Mouse (Mus musculus) lung, embryonic 15.5 days (tissue): ENCODE data around the gene Ms4a2. TPM values are rescaled to one million over a fixed set of nuclear protein-coding genes. Genes with fewer than 3 reads are reported as not detected.

Experiments
- ATAC-seq: fragments of 200-750 bp; cut with Nextera tagmentation; 2 replicates; pipeline ENCODE4 v1.8.0; 2017; ENCODE audit warnings: moderate number of reproducible peaks, borderline replicate concordance; ENCODE audit not compliant: low FRiP score, low TSS enrichment; ENCODE audit errors: extremely low read depth
- H3K27ac ChIP-seq: fragments of 300-500 bp; sonication (generic); 2 replicates; pipeline ENCODE4 v1.5.1; 2015; ENCODE audit warnings: moderate library complexity, mild to moderate bottlenecking, inconsistent platforms
- H3K27me3 ChIP-seq: fragments of 300-500 bp; sonication (generic); 2 replicates; pipeline ENCODE4 v1.6.1; 2015; ENCODE audit warnings: inconsistent platforms
- H3K36me3 ChIP-seq: fragments of 300-500 bp; sonication (generic); 2 replicates; pipeline ENCODE4 v1.6.1; 2015; ENCODE audit warnings: inconsistent platforms
- H3K4me1 ChIP-seq: fragments of 300-500 bp; sonication (generic); 2 replicates; pipeline ENCODE4 v1.6.1; 2015; ENCODE audit warnings: inconsistent platforms
- H3K4me2 ChIP-seq: fragments of 300-500 bp; sonication (generic); 2 replicates; pipeline ENCODE4 v1.6.1; 2015; ENCODE audit warnings: inconsistent platforms, mild to moderate bottlenecking, moderate library complexity
- H3K4me3 ChIP-seq: fragments of 300-500 bp; sonication (generic); 2 replicates; pipeline ENCODE4 v1.5.1; 2015; ENCODE audit warnings: mild to moderate bottlenecking, inconsistent platforms
- H3K9ac ChIP-seq: fragments of 300-500 bp; sonication (generic); 2 replicates; pipeline ENCODE4 v1.6.1; 2015; ENCODE audit warnings: inconsistent platforms
- H3K9me3 ChIP-seq: fragments of 300-500 bp; sonication (generic); 2 replicates; pipeline ENCODE4 v1.6.1; 2016; ENCODE audit warnings: inconsistent platforms
- WGBS: fragments of 180-500 bp; shearing (Covaris S2); methylation state at CpG from one replicate; pipeline ENCODE4 v1.1.7; 2015; 5-methylcytosine and 5-hydroxymethylcytosine counted together
- polyA plus RNA-seq: library from polyadenylated mRNA; unstranded; fragments of >200 nt; fragmentation: Nextera tagmentation; extraction: Ambion mirVana; gene quantifications from 2 replicates; pipeline ENCODE4 v1.2.1, GENCODE M21; 2015

Ms4a2 gene
- 0.17 and 0.23 TPM in 2 replicates for polyA plus RNA-seq

DNA sequence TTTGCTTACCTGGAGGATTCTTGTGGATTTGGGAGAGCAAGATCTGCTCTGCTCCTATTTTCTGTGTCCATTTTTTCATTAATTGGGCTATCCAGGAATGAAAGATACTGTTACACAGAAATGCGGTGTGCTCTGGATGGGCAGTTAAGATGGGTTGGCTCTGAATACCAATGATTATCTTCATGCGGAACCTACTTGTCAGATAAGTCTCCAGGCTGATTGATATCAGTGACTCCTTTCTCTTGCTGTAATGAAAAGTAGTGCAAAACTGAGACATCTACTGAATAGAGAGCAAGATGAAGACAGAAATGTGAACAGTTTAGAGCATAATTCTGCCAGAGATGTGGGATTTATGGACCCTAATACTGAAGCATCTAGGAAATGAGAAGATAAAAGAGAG, at the start of gene Ms4a2:
TSS of gene Ms4a2 (minus strand) at position 169 of the 400 bp plus-strand sequence.
- Histone ChIP-seq H3K27me3 (no peaks in the 10 kb centered on the region), H3K4me1 (no peaks in the 10 kb centered on the region), H3K27ac (no peak within 1 kb of the TSS), H3K9ac (no peak within 1 kb of the TSS), H3K36me3 (no peaks in the 10 kb centered on the region), H3K9me3 (no peaks in the 10 kb centered on the region), H3K4me3 (no peak within 1 kb of the TSS), H3K4me2 (no peak within 1 kb of the TSS)
- 76% methylated on average over 2 of the region's 2 CpGs for WGBS
- no peak for ATAC-seq

DNA sequence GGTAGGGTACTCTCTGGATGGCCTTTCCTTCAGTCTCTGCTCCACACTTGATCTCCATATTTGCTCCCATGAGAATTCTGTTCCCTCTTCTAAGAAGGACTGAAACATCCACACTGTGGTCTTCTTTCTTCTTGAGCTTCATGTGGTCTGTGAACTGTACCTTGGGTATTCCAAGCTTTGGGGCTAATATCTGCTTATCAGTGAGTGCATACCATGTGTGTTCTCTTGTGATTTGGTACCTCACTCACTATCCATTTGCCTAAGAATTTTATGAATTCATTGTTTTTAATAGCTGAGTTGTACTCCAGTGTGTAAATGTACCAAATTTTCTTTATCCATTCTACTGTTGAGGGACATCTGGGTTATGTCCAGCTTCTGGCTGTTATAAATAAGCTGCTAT, 38.0 kb upstream of the Ms4a2 start:
- Histone ChIP-seq H3K4me2 (no peak overlapping the region), H3K27ac (no peak overlapping the region), H3K9ac (no peak overlapping the region), H3K27me3 (no peaks in the 10 kb centered on the region), H3K9me3 (no peaks in the 10 kb centered on the region), H3K4me1 (no peaks in the 10 kb centered on the region), H3K4me3 (no peak overlapping the region), H3K36me3 (no peaks in the 10 kb centered on the region)
- ATAC-seq = no peak

DNA sequence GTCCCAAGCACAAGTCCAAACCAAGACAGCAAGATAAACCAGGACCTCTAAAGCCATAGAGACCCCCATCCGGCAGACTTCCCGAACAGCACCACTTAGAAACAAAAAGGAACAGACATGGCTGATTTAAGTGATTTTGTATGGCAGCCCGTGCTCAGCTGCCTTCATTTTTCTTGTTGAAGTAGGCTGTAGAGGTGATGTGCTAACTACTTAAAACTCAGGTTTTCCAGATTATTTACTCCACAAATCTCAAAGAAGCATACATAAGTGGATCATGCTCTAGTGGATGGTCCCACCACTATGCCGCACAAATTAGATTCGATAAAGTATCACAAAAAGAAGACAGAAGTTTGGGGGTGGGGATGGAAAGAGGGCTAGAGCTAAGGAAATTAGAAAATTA, 36.9 kb upstream of the Ms4a2 start, which contains the start of gene Oosp2:
TSS of gene Oosp2 (minus strand) at position 101 of the 400 bp plus-strand sequence.
- H3K4me1 ChIP-seq = no peaks in the 10 kb centered on the region
- no peaks in the 10 kb centered on the region for H3K9me3 ChIP-seq
- H3K27ac ChIP-seq = no peak within 1 kb of the TSS
- no peak within 1 kb of the TSS for H3K4me2 ChIP-seq
- no peaks in the 10 kb centered on the region for H3K36me3 ChIP-seq
- ATAC-seq = no peak
- no peaks in the 10 kb centered on the region for H3K27me3 ChIP-seq
- 80% methylated on average over 5 of the region's 5 CpGs for WGBS
- no peak within 1 kb of the TSS for H3K9ac ChIP-seq
- no peak within 1 kb of the TSS for H3K4me3 ChIP-seq

DNA sequence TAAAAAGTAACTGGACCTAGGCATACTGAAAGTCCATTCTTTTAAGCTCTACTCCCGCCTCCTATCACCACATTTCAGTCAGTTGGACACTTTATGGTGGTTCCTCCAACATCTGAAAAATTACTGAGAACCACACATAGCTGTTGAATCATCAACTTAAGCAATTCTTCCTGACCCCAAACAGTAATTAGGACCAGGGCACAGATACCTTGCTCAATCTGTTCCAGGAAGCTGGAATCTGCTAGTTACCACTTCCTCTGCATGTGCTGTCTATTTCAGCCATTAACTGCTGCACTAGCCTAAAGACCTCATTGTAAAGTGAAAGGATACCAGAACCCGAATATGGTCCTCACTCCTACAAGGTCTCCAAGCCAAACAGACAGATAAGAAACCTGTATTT, 35.6 kb upstream of the Ms4a2 start:
- no peak for ATAC-seq
- Histone ChIP-seq H3K4me1 (no peaks in the 10 kb centered on the region), H3K9ac (no peak overlapping the region), H3K27me3 (no peaks in the 10 kb centered on the region), H3K9me3 (no peaks in the 10 kb centered on the region), H3K27ac (no peak overlapping the region), H3K36me3 (no peaks in the 10 kb centered on the region), H3K4me3 (no peak overlapping the region), H3K4me2 (no peak overlapping the region)
- WGBS = 61% methylated on average over 2 of the region's 2 CpGs

DNA sequence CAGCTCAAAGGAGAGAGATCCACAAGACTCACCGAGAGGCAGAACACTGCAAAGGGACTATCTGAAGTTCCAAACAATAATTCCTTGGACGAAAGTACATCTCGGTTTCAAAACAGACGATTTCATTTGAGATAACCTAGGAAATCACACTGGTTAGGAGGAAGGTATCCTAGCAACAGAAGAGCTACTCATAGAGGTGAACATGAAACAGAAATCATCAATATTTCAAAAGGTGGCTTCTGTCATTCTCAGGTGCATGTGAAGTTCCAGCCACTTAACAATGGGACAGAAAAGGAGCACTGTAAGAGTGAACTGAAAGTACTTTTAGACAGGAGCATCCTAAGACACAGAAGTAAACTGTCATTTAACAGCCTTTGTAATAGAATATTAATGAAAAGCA, 26.0 kb upstream of the Ms4a2 start:
- Histone ChIP-seq H3K4me2 (no peak overlapping the region), H3K9ac (no peak overlapping the region), H3K4me3 (no peak overlapping the region), H3K9me3 (no peaks in the 10 kb centered on the region), H3K4me1 (no peaks in the 10 kb centered on the region), H3K36me3 (no peaks in the 10 kb centered on the region), H3K27me3 (no peaks in the 10 kb centered on the region), H3K27ac (no peak overlapping the region)
- 56% methylated on average over 4 of the region's 4 CpGs for WGBS
- no peak for ATAC-seq

DNA sequence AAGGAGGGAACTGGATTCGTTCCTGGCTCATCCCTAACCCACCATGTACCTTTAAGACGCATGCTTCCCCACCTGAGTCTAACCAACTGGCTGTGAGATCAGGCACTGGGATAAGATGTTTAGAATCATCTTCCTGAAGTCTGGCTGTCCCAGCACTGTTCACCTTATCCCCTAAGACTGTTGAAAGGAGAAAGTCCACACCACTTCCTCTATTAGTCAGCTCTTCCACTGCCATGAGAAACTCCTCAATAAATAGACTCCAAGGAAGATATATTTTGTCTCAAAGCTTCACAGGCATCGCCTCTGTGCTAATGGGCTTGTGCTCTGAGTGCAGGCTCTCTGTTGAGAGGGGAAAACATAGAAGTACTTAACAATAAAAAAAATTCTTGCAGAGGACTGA, 22.6 kb upstream of the Ms4a2 start:
- no peak overlapping the region for H3K4me3 ChIP-seq
- ATAC-seq = no peak
- H3K4me2 ChIP-seq = no peak overlapping the region
- no peaks in the 10 kb centered on the region for H3K4me1 ChIP-seq
- H3K27ac ChIP-seq = no peak overlapping the region
- WGBS = 63% methylated on average over 3 of the region's 3 CpGs
- H3K27me3 ChIP-seq = no peaks in the 10 kb centered on the region
- no peaks in the 10 kb centered on the region for H3K36me3 ChIP-seq
- no peaks in the 10 kb centered on the region for H3K9me3 ChIP-seq
- no peak overlapping the region for H3K9ac ChIP-seq

DNA sequence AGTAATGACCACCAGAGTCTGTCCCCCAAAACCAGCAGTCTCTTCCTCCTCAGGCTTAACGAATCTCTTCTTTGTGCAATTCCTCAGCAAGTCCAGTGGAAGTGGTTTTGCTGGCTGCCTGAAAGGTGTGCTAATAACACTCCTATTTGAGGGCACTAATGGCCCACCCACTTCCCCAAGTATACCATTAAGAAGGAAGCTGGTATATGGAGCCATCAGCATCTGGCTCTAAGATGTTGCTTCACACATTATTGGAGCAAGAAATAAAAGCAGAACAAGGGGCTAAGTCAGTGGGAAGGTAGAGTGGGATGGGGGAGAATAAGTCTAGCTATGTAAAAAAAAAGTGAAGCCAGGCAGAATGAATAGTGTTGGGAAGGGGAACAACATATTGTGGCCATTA, 17.2 kb upstream of the Ms4a2 start, which contains the start of gene Ms4a3:
TSS of gene Ms4a3 (minus strand) at position 120 of the 400 bp plus-strand sequence.
- 48% methylated on average over 1 of the region's 1 CpGs for WGBS
- no peak within 1 kb of the TSS for H3K4me3 ChIP-seq
- no peaks in the 10 kb centered on the region for H3K4me1 ChIP-seq
- no peak within 1 kb of the TSS for H3K27ac ChIP-seq
- no peaks in the 10 kb centered on the region for H3K9me3 ChIP-seq
- no peak for ATAC-seq
- H3K9ac ChIP-seq = no peak within 1 kb of the TSS
- H3K36me3 ChIP-seq = no peaks in the 10 kb centered on the region
- H3K4me2 ChIP-seq = no peak within 1 kb of the TSS
- H3K27me3 ChIP-seq = no peaks in the 10 kb centered on the region

DNA sequence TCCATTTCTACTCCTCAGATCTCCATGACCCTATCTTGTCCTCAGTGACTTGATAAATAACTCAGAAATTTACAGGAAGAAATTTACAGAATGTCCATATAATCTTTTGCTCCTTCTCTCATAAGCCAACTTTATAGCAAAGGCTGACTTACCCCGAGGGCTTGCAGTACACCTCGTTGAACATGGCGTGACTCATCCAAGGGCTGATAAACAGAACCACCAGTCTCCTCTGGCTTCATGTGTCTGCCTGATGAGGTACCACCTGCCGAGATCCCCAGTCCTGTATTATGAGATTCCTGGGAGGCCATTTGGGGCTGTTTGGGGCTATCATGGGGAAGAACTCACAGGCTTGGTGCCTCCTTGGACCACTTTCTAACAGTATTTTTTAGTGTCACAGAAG, 15.5 kb upstream of the Ms4a2 start:
- no peaks in the 10 kb centered on the region for H3K4me1 ChIP-seq
- WGBS = 60% methylated on average over 4 of the region's 4 CpGs
- H3K9me3 ChIP-seq = no peaks in the 10 kb centered on the region
- no peak overlapping the region for H3K9ac ChIP-seq
- no peak overlapping the region for H3K4me2 ChIP-seq
- ATAC-seq = no peak
- no peak overlapping the region for H3K27ac ChIP-seq
- no peak overlapping the region for H3K4me3 ChIP-seq
- H3K36me3 ChIP-seq = no peaks in the 10 kb centered on the region
- no peaks in the 10 kb centered on the region for H3K27me3 ChIP-seq

DNA sequence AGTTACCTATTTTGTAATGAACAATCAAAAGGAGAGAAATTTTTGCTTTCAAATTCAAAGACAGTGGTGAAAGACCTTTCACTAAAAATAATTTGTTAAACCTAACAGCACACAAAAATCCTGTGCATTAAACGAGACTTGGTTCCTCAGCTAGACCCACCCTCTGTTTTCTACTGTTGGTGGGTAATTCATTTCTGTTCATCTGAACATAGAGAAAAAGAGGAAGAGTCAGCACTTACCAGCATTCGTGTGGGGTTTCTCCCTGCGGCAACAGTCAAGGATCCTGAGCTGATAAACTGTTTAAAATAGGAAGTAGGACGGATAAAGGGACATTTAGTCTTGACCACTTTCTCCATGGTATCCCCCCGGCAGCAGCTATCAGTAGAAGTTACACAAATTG, 12.1 kb upstream of the Ms4a2 start:
- no peak for ATAC-seq
- whole genome bisulfite sequencing = 66% methylated on average over 5 of the region's 5 CpGs
- no peaks in the 10 kb centered on the region for H3K27me3 ChIP-seq

DNA sequence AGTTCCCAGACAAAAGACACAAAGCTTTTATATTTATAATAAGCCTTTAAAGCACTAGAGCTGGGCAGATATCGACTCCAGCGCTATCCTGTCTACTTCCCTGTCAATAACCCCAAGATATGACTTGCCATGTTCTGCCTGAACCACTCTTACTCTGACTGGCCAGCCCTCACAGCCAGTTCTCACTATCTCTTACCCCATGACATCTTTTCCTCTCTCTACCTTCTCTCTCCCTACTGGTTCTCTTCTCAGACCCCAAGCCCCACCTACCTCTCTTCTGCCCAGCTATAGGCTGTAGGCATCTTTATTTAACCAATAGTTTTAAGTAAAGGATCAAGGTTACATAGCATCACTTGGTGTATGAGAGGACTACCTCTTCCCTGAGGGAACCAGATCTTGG, 10.8 kb upstream of the Ms4a2 start:
- ATAC-seq = no peak
- Histone ChIP-seq H3K4me3 (no peak overlapping the region), H3K36me3 (no peaks in the 10 kb centered on the region), H3K27me3 (no peaks in the 10 kb centered on the region), H3K4me2 (no peak overlapping the region), H3K9ac (no peak overlapping the region), H3K9me3 (no peaks in the 10 kb centered on the region), H3K27ac (no peak overlapping the region), H3K4me1 (no peaks in the 10 kb centered on the region)
- WGBS = 59% methylated on average over 2 of the region's 2 CpGs

More for the DNA sequence above, 12.1 kb upstream of the Ms4a2 start:
- H3K4me2 ChIP-seq = no peak overlapping the region
- H3K9me3 ChIP-seq = no peaks in the 10 kb centered on the region
- H3K27ac ChIP-seq = no peak overlapping the region
- H3K4me1 ChIP-seq = no peaks in the 10 kb centered on the region
- no peak overlapping the region for H3K4me3 ChIP-seq
- no peaks in the 10 kb centered on the region for H3K36me3 ChIP-seq
- H3K9ac ChIP-seq = no peak overlapping the region

DNA sequence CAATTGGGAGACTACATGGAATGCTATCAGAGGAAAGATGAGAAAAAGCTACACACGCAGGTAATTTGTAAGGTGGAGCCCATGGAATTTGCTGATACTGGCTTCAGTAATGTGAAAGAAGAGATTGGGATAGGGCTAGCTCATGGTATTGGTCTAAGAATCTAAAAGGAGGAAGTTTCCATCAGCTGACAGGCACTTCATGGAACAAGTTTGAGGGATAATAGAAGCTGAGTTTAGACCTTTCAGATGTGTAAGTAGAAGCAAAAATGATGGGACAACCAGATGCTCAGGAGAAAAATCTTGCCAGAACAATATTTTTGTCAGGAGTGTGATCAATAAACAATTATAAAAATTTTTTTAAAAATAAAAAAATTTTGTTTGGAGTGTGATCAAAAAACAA, 10.2 kb upstream of the Ms4a2 start:
- WGBS = 79% methylated on average over 1 of the region's 1 CpGs
- H3K36me3 ChIP-seq = no peaks in the 10 kb centered on the region
- H3K9ac ChIP-seq = no peak overlapping the region
- no peaks in the 10 kb centered on the region for H3K9me3 ChIP-seq
- no peak overlapping the region for H3K4me2 ChIP-seq
- no peak overlapping the region for H3K4me3 ChIP-seq
- no peak overlapping the region for H3K27ac ChIP-seq
- no peaks in the 10 kb centered on the region for H3K4me1 ChIP-seq
- no peaks in the 10 kb centered on the region for H3K27me3 ChIP-seq
- ATAC-seq = no peak

DNA sequence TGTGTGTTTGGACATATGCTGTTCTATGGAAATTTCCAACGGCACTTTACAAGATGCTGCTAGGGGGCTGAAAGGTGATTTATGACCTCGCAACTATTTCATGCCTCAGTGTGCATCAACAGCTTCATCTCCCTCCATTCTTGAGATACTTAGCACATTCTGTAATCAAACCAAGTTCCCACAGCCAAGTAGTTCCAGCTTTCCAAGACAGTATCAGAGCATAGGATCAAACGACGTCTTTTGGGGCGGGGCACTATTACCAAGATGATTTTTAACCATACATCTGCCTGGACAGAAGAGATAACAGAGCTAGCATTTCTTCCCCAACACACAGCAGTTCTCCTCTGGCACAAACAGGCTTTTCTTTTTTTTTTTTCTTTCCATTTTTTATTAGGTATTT, 1.7 kb upstream of the Ms4a2 start:
- no peaks in the 10 kb centered on the region for H3K4me1 ChIP-seq
- no peaks in the 10 kb centered on the region for H3K36me3 ChIP-seq
- 59% methylated on average over 5 of the region's 5 CpGs for WGBS
- H3K9ac ChIP-seq = no peak overlapping the region
- H3K27me3 ChIP-seq = no peaks in the 10 kb centered on the region
- no peak for ATAC-seq
- H3K9me3 ChIP-seq = no peaks in the 10 kb centered on the region
- H3K4me3 ChIP-seq = no peak overlapping the region
- no peak overlapping the region for H3K4me2 ChIP-seq
- H3K27ac ChIP-seq = no peak overlapping the region

DNA sequence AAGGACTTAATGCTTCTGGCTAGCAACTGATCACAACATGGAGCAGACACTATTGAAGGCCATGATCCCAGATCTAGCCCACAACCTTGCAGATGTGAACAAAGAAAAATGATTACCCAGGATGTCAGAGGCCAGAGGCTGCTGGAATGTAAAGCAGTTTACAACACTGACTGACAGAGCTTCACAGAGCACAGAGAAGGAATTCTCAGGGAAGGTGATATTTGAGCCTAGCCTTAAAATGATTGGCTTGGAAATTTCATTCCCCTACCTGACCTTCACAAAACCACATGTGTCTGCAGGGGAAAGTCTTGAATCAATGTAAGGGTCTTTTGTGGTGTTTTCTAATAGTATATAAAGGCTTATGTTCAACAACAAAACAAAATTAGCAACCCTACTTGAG, 1.3 kb upstream of the Ms4a2 start:
- ATAC-seq = no peak

More for the DNA sequence above, 1.3 kb upstream of the Ms4a2 start:
- H3K36me3 ChIP-seq = no peaks in the 10 kb centered on the region
- no peaks in the 10 kb centered on the region for H3K4me1 ChIP-seq
- no peak overlapping the region for H3K27ac ChIP-seq
- no peak overlapping the region for H3K4me3 ChIP-seq
- no peaks in the 10 kb centered on the region for H3K27me3 ChIP-seq
- no peak overlapping the region for H3K4me2 ChIP-seq
- H3K9me3 ChIP-seq = no peaks in the 10 kb centered on the region
- H3K9ac ChIP-seq = no peak overlapping the region
